Mouse (Mus musculus) midbrain, embryonic 16.5 days (tissue): ENCODE results near the gene 4632433K11Rik. TPM values are rescaled to one million over a fixed set of nuclear protein-coding genes. Genes with fewer than 3 reads are reported as not detected.

Experiments used
- polyA plus RNA-seq: library from polyadenylated mRNA; unstranded; fragments of >200 nt; fragmentation: Nextera tagmentation; extraction: Ambion mirVana; gene quantifications from 2 replicates; pipeline ENCODE4 v1.2.1, GENCODE M21; 2015

The 4632433K11Rik gene
- polyA plus RNA-seq, 1 experiment from 2014 or later = not detected

Other genes starting within 250 kb of the 4632433K11Rik start
- 6.2 and 6.5 TPM in 2 replicates for gene Tmem238, start 244.5 kb upstream of the 4632433K11Rik start, polyA plus RNA-seq
- 201 and 213 TPM in 2 replicates for gene Rpl28, start 241.2 kb upstream of the 4632433K11Rik start, polyA plus RNA-seq
- gene Ube2s, start 221.5 kb upstream of the 4632433K11Rik start, polyA plus RNA-seq = 226 and 253 TPM in 2 replicates
- gene Shisa7, start 189.4 kb upstream of the 4632433K11Rik start, polyA plus RNA-seq = 14.0 and 14.6 TPM in 2 replicates
- 3.6 and 5.0 TPM in 2 replicates for gene Isoc2b, start 163.9 kb upstream of the 4632433K11Rik start, polyA plus RNA-seq
- gene Isoc2a, start 157.0 kb upstream of the 4632433K11Rik start, polyA plus RNA-seq = 0.46 and 0.57 TPM in 2 replicates
- 0.32 and 0.38 TPM in 2 replicates for gene Gm36210, start 127.6 kb upstream of the 4632433K11Rik start, polyA plus RNA-seq
- 3.1 and 3.6 TPM in 2 replicates for gene Zfp628, start 118.9 kb upstream of the 4632433K11Rik start, polyA plus RNA-seq
- 48.2 and 49.4 TPM in 2 replicates for gene Nat14, start 112.1 kb upstream of the 4632433K11Rik start, polyA plus RNA-seq
- 0.72 and 0.85 TPM in 2 replicates for gene Ssc5d, start 108.3 kb upstream of the 4632433K11Rik start, polyA plus RNA-seq
- gene Sbk2, start 69.7 kb upstream of the 4632433K11Rik start, polyA plus RNA-seq = 0.18 TPM in 1 of 2 replicates, not detected in the other
- 0.60 and 0.93 TPM in 2 replicates for gene Sbk3, start 63.0 kb upstream of the 4632433K11Rik start, polyA plus RNA-seq
- gene Zfp579, start 38.0 kb upstream of the 4632433K11Rik start, polyA plus RNA-seq = 56.3 and 69.2 TPM in 2 replicates
- 6.7 and 7.9 TPM in 2 replicates for gene Zfp524, start 19.7 kb upstream of the 4632433K11Rik start, polyA plus RNA-seq
- 30.7 and 35.5 TPM in 2 replicates for gene Fiz1, start 19.4 kb upstream of the 4632433K11Rik start, polyA plus RNA-seq
- 0.41 and 1.0 TPM in 2 replicates for gene Gm44973, start 18.6 kb upstream of the 4632433K11Rik start, polyA plus RNA-seq
- 6.6 and 7.2 TPM in 2 replicates for gene Zfp865, start 13.7 kb upstream of the 4632433K11Rik start, polyA plus RNA-seq
- gene Ccdc106, start 13.6 kb upstream of the 4632433K11Rik start, polyA plus RNA-seq = 70.0 and 73.1 TPM in 2 replicates
- gene Zfp784, start 4.3 kb downstream of the 4632433K11Rik start, polyA plus RNA-seq = 10.5 and 10.8 TPM in 2 replicates
- 101 and 117 TPM in 2 replicates for gene Zfp580, start 17.4 kb downstream of the 4632433K11Rik start, polyA plus RNA-seq
- gene U2af2, start 28.0 kb downstream of the 4632433K11Rik start, polyA plus RNA-seq = 96.7 and 103 TPM in 2 replicates
- gene Epn1, start 46.1 kb downstream of the 4632433K11Rik start, polyA plus RNA-seq = 107 and 120 TPM in 2 replicates
- not detected in 2 replicates for gene Rfpl4, start 82.8 kb downstream of the 4632433K11Rik start, polyA plus RNA-seq
- 0.89 and 0.98 TPM in 2 replicates for gene Rasl2-9, start 91.8 kb downstream of the 4632433K11Rik start, polyA plus RNA-seq
- gene Vmn1r55, start 115.6 kb downstream of the 4632433K11Rik start, polyA plus RNA-seq = 0.02 TPM in 1 of 2 replicates, not detected in the other
- not detected in 2 replicates for gene Vmn1r56, start 162.6 kb downstream of the 4632433K11Rik start, polyA plus RNA-seq
- not detected in 2 replicates for gene Vmn1r57, start 184.4 kb downstream of the 4632433K11Rik start, polyA plus RNA-seq